Mouse (Mus musculus): ENCODE results near the gene Olfr90.

DNA sequence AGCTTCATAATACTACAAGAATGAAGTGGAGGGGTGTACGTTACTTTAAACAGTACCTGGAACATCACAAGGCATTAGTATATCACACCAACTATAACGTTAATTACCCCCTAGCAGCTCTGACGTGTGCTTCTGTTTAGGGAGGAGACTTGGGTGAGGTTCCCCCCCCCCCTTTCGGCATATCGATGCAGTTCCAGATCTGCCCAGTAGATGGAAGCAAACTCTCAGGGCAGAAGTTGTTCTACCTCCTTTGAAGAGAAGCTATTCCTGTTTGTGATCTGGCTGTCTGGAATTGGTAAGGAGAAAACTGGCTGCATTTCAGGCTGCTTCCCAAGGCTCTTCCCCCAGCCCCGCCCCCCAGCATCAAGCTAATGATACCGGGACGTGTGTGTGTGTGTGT lies 5.0 kb downstream of the Olfr90 start:
- TF ChIP-seq CTCF (IDR thresholded peaks at IDR 0.05; ENCODE audit: low read depth): peak; percentile 96
- TF ChIP-seq EP300 (optimal IDR thresholded peaks at IDR 0.05): no peak

Data from stomach, postnatal 0 days (tissue).